Mouse (Mus musculus) intestine, embryonic 14.5 days (tissue): ENCODE results near the gene Adra1d. TPM values are rescaled to one million over a fixed set of nuclear protein-coding genes. Genes with fewer than 3 reads are reported as not detected.

Experiments
- ATAC-seq: fragments of 200-750 bp; cut with Nextera tagmentation; replicated peaks from 2 replicates; pipeline ENCODE4 v1.8.0; 2017; ENCODE audit warnings: low read depth, moderate number of reproducible peaks, moderate TSS enrichment, moderate library complexity; ENCODE audit not compliant: low FRiP score, low TSS enrichment
- DNase-seq: peaks from one replicate; pipeline ENCODE4 v3.0.0-alpha.2; 2018; ENCODE audit warnings: low spot score
- H3K27ac ChIP-seq: fragments of 300-500 bp; sonication (generic); 2 replicates; pipeline ENCODE4 v1.5.1; 2014; ENCODE audit warnings: low read depth, mild to moderate bottlenecking, control low read depth
- H3K27me3 ChIP-seq: fragments of 300-500 bp; sonication (generic); replicated peaks from 2 replicates; pipeline ENCODE4 v1.6.1; 2014; ENCODE audit warnings: low read length, control low read depth; ENCODE audit not compliant: control insufficient read depth, insufficient read depth
- H3K36me3 ChIP-seq: fragments of 300-500 bp; sonication (generic); 2 replicates; pipeline ENCODE4 v1.6.1; 2014; ENCODE audit warnings: low read length, control low read depth; ENCODE audit not compliant: control insufficient read depth, insufficient read depth
- H3K4me1 ChIP-seq: fragments of 300-500 bp; sonication (generic); replicated peaks from 2 replicates; pipeline ENCODE4 v1.6.1; 2014; ENCODE audit warnings: low read length, control low read depth, mixed read lengths; ENCODE audit not compliant: control insufficient read depth, insufficient read depth
- H3K4me2 ChIP-seq: fragments of 300-500 bp; sonication (generic); 2 replicates; pipeline ENCODE4 v1.6.1; 2014; ENCODE audit warnings: low read length
- H3K4me3 ChIP-seq: fragments of 300-500 bp; sonication (generic); 2 replicates; pipeline ENCODE4 v1.5.1; 2014; ENCODE audit warnings: low read depth, low read length, control low read depth, mixed read lengths
- H3K9ac ChIP-seq: fragments of 300-500 bp; sonication (generic); 2 replicates; pipeline ENCODE4 v1.6.1; 2014; ENCODE audit warnings: mild to moderate bottlenecking, low read length
- H3K9me3 ChIP-seq: fragments of 300-500 bp; sonication (generic); 2 replicates; pipeline ENCODE4 v1.6.1; 2016; ENCODE audit warnings: low read length, control low read depth; ENCODE audit not compliant: control insufficient read depth
- WGBS: fragments of 180-500 bp; shearing (Covaris S2); extraction: QIAGEN DNeasy Blood & Tissue Kit; methylation state at CpG from one replicate; pipeline ENCODE4 v1.1.7; 2014; 5-methylcytosine and 5-hydroxymethylcytosine counted together
- polyA plus RNA-seq: library from polyadenylated mRNA; unstranded; fragments of >200 nt; fragmentation: Nextera tagmentation; extraction: Ambion mirVana; gene quantifications from 2 replicates; pipeline ENCODE4 v1.2.1, GENCODE M21; 2014

Adra1d gene
- 0.09 and 0.27 TPM in 2 replicates for polyA plus RNA-seq

- H3K9ac ChIP-seq = peak within 1 kb of the TSS; percentile 31
- ATAC-seq (peak; percentile 36; the same call in 1 of the 2 replicates), DNase-seq (peak; percentile 67)
- H3K36me3 ChIP-seq = no peaks in the 10 kb centered on the region
- H3K27me3 ChIP-seq = peaks cover 79% of the 10 kb centered on the region
- peak within 1 kb of the TSS; percentile 73 for H3K4me2 ChIP-seq
- peak within 1 kb of the TSS; percentile 43 for H3K4me3 ChIP-seq
- no peak within 1 kb of the TSS for H3K27ac ChIP-seq
- no peaks in the 10 kb centered on the region for H3K9me3 ChIP-seq
- peaks cover 10% of the 10 kb centered on the region; the same call in 1 of the 2 replicates for H3K4me1 ChIP-seq
- WGBS = 2% methylated on average over 67 of the region's 82 CpGs
Observed at GRCm38 (mm10) chr2:131561891-131562585, at the start of gene Adra1d. Gene Adra1d, minus strand, starts transcription at chr2:131562283.

- Histone ChIP-seq H3K36me3 (no peaks in the 10 kb centered on the region), H3K4me2 (no peak overlapping the region), H3K27ac (no peak overlapping the region), H3K4me1 (no peaks in the 10 kb centered on the region), H3K9me3 (no peaks in the 10 kb centered on the region), H3K27me3 (no peaks in the 10 kb centered on the region), H3K9ac (no peak overlapping the region), H3K4me3 (no peak overlapping the region)
- DNase-seq (no peak), ATAC-seq (no peak)
- WGBS = 31% methylated on average over 2 of the region's 2 CpGs
Observed at GRCm38 (mm10) chr2:131601881-131602280, 39.8 kb upstream of the Adra1d start.

GRCm38 (mm10) chr2:131594871-131595270, 32.8 kb upstream of the Adra1d start:
- 88% methylated on average over 6 of the region's 6 CpGs for WGBS
- DNase-seq (no peak), ATAC-seq (no peak)
- Histone ChIP-seq H3K36me3 (no peaks in the 10 kb centered on the region), H3K27ac (no peak overlapping the region), H3K4me2 (no peak overlapping the region), H3K9me3 (no peaks in the 10 kb centered on the region), H3K27me3 (no peaks in the 10 kb centered on the region), H3K4me3 (no peak overlapping the region), H3K9ac (no peak overlapping the region), H3K4me1 (no peaks in the 10 kb centered on the region)

- Histone ChIP-seq H3K4me3 (no peak overlapping the region), H3K36me3 (no peaks in the 10 kb centered on the region), H3K9me3 (no peaks in the 10 kb centered on the region), H3K4me1 (no peaks in the 10 kb centered on the region), H3K9ac (no peak overlapping the region), H3K4me2 (no peak overlapping the region), H3K27ac (no peak overlapping the region), H3K27me3 (no peaks in the 10 kb centered on the region)
- ATAC-seq (no peak), DNase-seq (no peak)
- 73% methylated on average over 2 of the region's 2 CpGs for WGBS
Observed at GRCm38 (mm10) chr2:131587521-131587920, 25.4 kb upstream of the Adra1d start.

GRCm38 (mm10) chr2:131581506-131581905, 19.4 kb upstream of the Adra1d start:
- H3K36me3 ChIP-seq = no peaks in the 10 kb centered on the region
- H3K9me3 ChIP-seq = no peaks in the 10 kb centered on the region
- no peak overlapping the region for H3K9ac ChIP-seq
- H3K27ac ChIP-seq = no peak overlapping the region
- ATAC-seq (no peak), DNase-seq (no peak)
- H3K4me3 ChIP-seq = no peak overlapping the region
- 77% methylated on average over 2 of the region's 2 CpGs for WGBS
- H3K27me3 ChIP-seq = no peaks in the 10 kb centered on the region
- no peak overlapping the region for H3K4me2 ChIP-seq
- H3K4me1 ChIP-seq = no peaks in the 10 kb centered on the region

- Histone ChIP-seq H3K27me3 (peaks cover 76% of the 10 kb centered on the region), H3K27ac (no peak overlapping the region), H3K9me3 (no peaks in the 10 kb centered on the region), H3K9ac (peak overlapping the region; percentile 31), H3K4me3 (peak overlapping the region; percentile 43), H3K4me1 (peaks cover 10% of the 10 kb centered on the region; the same call in 1 of the 2 replicates), H3K4me2 (peak overlapping the region; percentile 73), H3K36me3 (no peaks in the 10 kb centered on the region)
- WGBS = under 1% methylated on average over 30 of the region's 30 CpGs
- peak; percentile 60; the same call in 1 of the 2 replicates for ATAC-seq
- DNase-seq = peak; percentile 79
Observed at GRCm38 (mm10) chr2:131562586-131563122, 571 bp upstream of the Adra1d start.

- no peaks in the 10 kb centered on the region for H3K9me3 ChIP-seq
- no peak for ATAC-seq
- peak; percentile 59 for DNase-seq
- H3K27me3 ChIP-seq = peaks cover 82% of the 10 kb centered on the region
- H3K9ac ChIP-seq = no peak overlapping the region
- WGBS = 3% methylated on average over 31 of the region's 33 CpGs
- peak overlapping the region; percentile 43 for H3K4me3 ChIP-seq
- peak overlapping the region; percentile 73 for H3K4me2 ChIP-seq
- H3K27ac ChIP-seq = no peak overlapping the region
- H3K36me3 ChIP-seq = no peaks in the 10 kb centered on the region
- peaks cover 10% of the 10 kb centered on the region; the same call in 1 of the 2 replicates for H3K4me1 ChIP-seq
Observed at GRCm38 (mm10) chr2:131561344-131561870, 676 bp downstream of the Adra1d start.

GRCm38 (mm10) chr2:131560205-131560919, 1.7 kb downstream of the Adra1d start:
- ATAC-seq = no peak
- Histone ChIP-seq H3K4me2 (0 out of 2 replicates have a peak overlapping the region, but pooled peaks have one; percentile 24), H3K9ac (no peak overlapping the region), H3K27ac (no peak overlapping the region), H3K4me3 (no peak overlapping the region), H3K9me3 (no peaks in the 10 kb centered on the region), H3K36me3 (no peaks in the 10 kb centered on the region), H3K4me1 (peaks cover 10% of the 10 kb centered on the region; the same call in 1 of the 2 replicates), H3K27me3 (peaks cover 85% of the 10 kb centered on the region)
- WGBS = 45% methylated on average over 2 of the region's 2 CpGs
- DNase-seq = peak; percentile 49
